Mouse (Mus musculus) ES-E14 (cell line): ENCODE measurements around the gene Cops6. TPM values are rescaled to one million over a fixed set of nuclear protein-coding genes. Genes with fewer than 3 reads are reported as not detected.

Source experiments
- DNase-seq: peaks from one replicate; pipeline ENCODE4 v3.0.0-alpha.2; 2013; ENCODE audit warnings: low read depth, low spot score
- H3K27ac ChIP-seq: 2 replicates; pipeline ENCODE4 v1.5.1; 2012; ENCODE audit warnings: low read depth, mild to moderate bottlenecking, low read length, moderate library complexity, mixed read lengths; ENCODE audit not compliant: poor library complexity, insufficient read depth, severe bottlenecking
- H3K36me3 ChIP-seq: 2 replicates; pipeline ENCODE4 v1.6.1; 2012; ENCODE audit warnings: mild to moderate bottlenecking, low read length, moderate library complexity, mixed read lengths; ENCODE audit not compliant: control insufficient read depth, poor library complexity, insufficient read depth, severe bottlenecking
- H3K4me1 ChIP-seq, 2 experiments: fragments of 150-350 bp in 1 of 2; sonication (generic) in 1 of 2; 2 replicates each; pipeline ENCODE4 v1.6.1; 2012; ENCODE audit warnings: low read length in 2 of 2, mild to moderate bottlenecking in 1 of 2, mixed read lengths in 1 of 2; ENCODE audit not compliant: control insufficient read depth in 2 of 2, insufficient read depth in 2 of 2, poor library complexity in 1 of 2
- H3K4me3 ChIP-seq, 2 experiments: fragments of 150-350 bp in 1 of 2; sonication (generic) in 1 of 2; 2 replicates each; pipeline ENCODE4 v1.5.1; 2012; ENCODE audit warnings: low read length in 2 of 2, low read depth in 1 of 2, mild to moderate bottlenecking in 1 of 2, mixed read lengths in 1 of 2; ENCODE audit not compliant: insufficient read depth in 1 of 2, poor library complexity in 1 of 2, severe bottlenecking in 1 of 2
- H3K9ac ChIP-seq: 2 replicates; pipeline ENCODE4 v1.6.1; 2012; ENCODE audit warnings: low read depth, mild to moderate bottlenecking, low read length, mixed read lengths; ENCODE audit not compliant: poor library complexity, insufficient read depth, severe bottlenecking
- H3K9me3 ChIP-seq: fragments of 150-350 bp; sonication (generic); 2 replicates; pipeline ENCODE4 v1.6.1; 2012; ENCODE audit warnings: low read depth, mild to moderate bottlenecking, low read length; ENCODE audit not compliant: control insufficient read depth, insufficient read depth
- CHD2 ChIP-seq: IDR thresholded peaks from 2 replicates; pipeline ENCODE4 v1.6.1; 2014; ENCODE audit warnings: mild to moderate bottlenecking, low read depth, low read length, inconsistent platforms
- HCFC1 ChIP-seq: IDR thresholded peaks from 2 replicates; pipeline ENCODE4 v1.6.1; 2012; ENCODE audit warnings: low read length, inconsistent platforms, borderline replicate concordance; ENCODE audit not compliant: insufficient read depth
- MAFK ChIP-seq: IDR thresholded peaks from 2 replicates; pipeline ENCODE4 v1.6.1; 2014; ENCODE audit warnings: mild to moderate bottlenecking, low read depth, low read length, inconsistent platforms; ENCODE audit not compliant: insufficient read depth
- ZC3H11A ChIP-seq: IDR thresholded peaks from 2 replicates; pipeline ENCODE4 v1.6.1; 2012; ENCODE audit warnings: low read depth, mild to moderate bottlenecking, inconsistent platforms, low read length, borderline replicate concordance
- ZNF384 ChIP-seq: IDR thresholded peaks from 2 replicates; pipeline ENCODE4 v1.6.1; 2012; ENCODE audit warnings: low read depth, low read length, inconsistent platforms
- in situ Hi-C, 2 experiments: fragments of 600-800 bp; cut with MboI; formaldehyde crosslinking; loops; one replicate each; pipeline ENCODE4 v1.15.1; 2025; ENCODE audit warnings: low sequenced_read_pairs in 2 of 2, inconsistent platforms in 1 of 2; ENCODE audit not compliant: unreplicated experiment in 2 of 2
- total RNA-seq: library from RNA; depleted of rRNA; stranded (reverse); fragments of 300-350 nt; gene quantifications from 2 replicates; pipeline ENCODE4 v1.2.3, GENCODE M21; 2012

Cops6 gene
- total RNA-seq, 1 experiment: 122 TPM

GRCm38 (mm10) chr5:138194755-138195345 is 34.0 kb downstream of the Cops6 start:
- H3K4me3 ChIP-seq: peak overlapping the region; percentile 61 to 73
- TF ChIP-seq ZNF384 (no peak), ZC3H11A (no peak), HCFC1 (no peak), MAFK (no peak), CHD2 (no peak)
- H3K4me1 ChIP-seq: no peaks in the 10 kb centered on the region
- no peaks in the 10 kb centered on the region for H3K9me3 ChIP-seq
- H3K36me3 ChIP-seq: peaks cover 5% of the 10 kb centered on the region; the same call in 1 of the 2 replicates
- no peak overlapping the region for H3K27ac ChIP-seq
- no peak for DNase-seq
- in situ Hi-C loops: no loop called here
- peak overlapping the region; percentile 75 for H3K9ac ChIP-seq

- Histone ChIP-seq H3K27ac (no peak overlapping the region), H3K4me3 (no peak overlapping the region), H3K9ac (no peak overlapping the region), H3K36me3 (peaks cover 5% of the 10 kb centered on the region; the same call in 1 of the 2 replicates), H3K4me1 (no peaks in the 10 kb centered on the region), H3K9me3 (no peaks in the 10 kb centered on the region)
- TF ChIP-seq ZNF384 (no peak), HCFC1 (no peak), CHD2 (no peak), MAFK (no peak), ZC3H11A (no peak)
- in situ Hi-C loops: no loop called here
- DNase-seq: no peak
These were observed 34.6 kb downstream of the Cops6 start for GRCm38 (mm10) chr5:138195463-138195862.

GRCm38 (mm10) chr5:138199576-138199975 is 38.7 kb downstream of the Cops6 start:
- Histone ChIP-seq H3K9ac (no peak overlapping the region), H3K4me3 (no peak overlapping the region), H3K4me1 (no peaks in the 10 kb centered on the region), H3K9me3 (no peaks in the 10 kb centered on the region), H3K27ac (no peak overlapping the region), H3K36me3 (no peaks in the 10 kb centered on the region)
- no peak for TF ChIP-seq ZC3H11A
- no peak for TF ChIP-seq CHD2
- no peak for TF ChIP-seq ZNF384
- TF ChIP-seq MAFK: no peak
- TF ChIP-seq HCFC1: no peak
- no peak for DNase-seq
- in situ Hi-C loops: no loop called here

- in situ Hi-C loops: no loop called here
- no peaks in the 10 kb centered on the region for H3K4me1 ChIP-seq
- H3K9ac ChIP-seq: no peak overlapping the region
- H3K36me3 ChIP-seq: no peaks in the 10 kb centered on the region
- no peaks in the 10 kb centered on the region for H3K9me3 ChIP-seq
- H3K4me3 ChIP-seq: no peak overlapping the region
- no peak overlapping the region for H3K27ac ChIP-seq
- TF ChIP-seq ZC3H11A: no peak
- no peak for TF ChIP-seq CHD2
- no peak for TF ChIP-seq MAFK
- no peak for TF ChIP-seq HCFC1
- no peak for TF ChIP-seq ZNF384
- no peak for DNase-seq
These were observed 41.2 kb downstream of the Cops6 start for GRCm38 (mm10) chr5:138202086-138202485.

- Histone ChIP-seq H3K4me3 (no peak overlapping the region), H3K9ac (no peak overlapping the region), H3K9me3 (no peaks in the 10 kb centered on the region), H3K4me1 (no peaks in the 10 kb centered on the region), H3K36me3 (no peaks in the 10 kb centered on the region), H3K27ac (no peak overlapping the region)
- no peak for DNase-seq
- in situ Hi-C loops: loop anchor here in 1 of 2 experiments (5.0 kb wide), 1 partner anchor 45 kb away; no protein-coding TSS in a partner anchor
- TF ChIP-seq ZNF384 (no peak), MAFK (no peak), CHD2 (no peak), HCFC1 (no peak), ZC3H11A (no peak)
These were observed 46.4 kb downstream of the Cops6 start for GRCm38 (mm10) chr5:138207253-138207652.
